11 mouse cellular contexts compared by ENCODE assay signal in genomic region chr19:28772840-28773570, GRCm38 (mm10).
A peak's percentile ranks its signal among the peaks of the same experiment; 100 is the strongest.
DNase-seq lines count a peak whose midpoint lies in the region; ATAC-seq and TF ChIP-seq lines count a peak whose summit lies in the region.
"Had no signal": no experiment of that assay in that cellular context is flagged by ENCODE, and none has a peak within 500 bp of the region (broad histone marks: within the 10 kb centered on the region; RNA-seq: fewer than 3 reads in every experiment).

No protein-coding gene starts in this region.

- no peak overlapping the region for H3K4me2 ChIP-seq in hindbrain, embryonic 11.5 days (replicated peaks; ENCODE audit: low read depth, low read length)
- H3K4me2 ChIP-seq in hindbrain, postnatal 0 days (ENCODE audit: low read depth, low read length): no peak overlapping the region
- H3K4me2 ChIP-seq in stomach, postnatal 0 days (replicated peaks; ENCODE audit: low read depth): no peak overlapping the region
- H3K4me2 ChIP-seq: liver, embryonic 13.5 days; midbrain, embryonic 13.5 days had no signal

- no peaks in the 10 kb centered on the region for H3K9me3 ChIP-seq in hindbrain, embryonic 11.5 days (ENCODE audit: control insufficient read depth, low read length)
- no peaks in the 10 kb centered on the region for H3K9me3 ChIP-seq in hindbrain, postnatal 0 days (ENCODE audit: low read length)
- H3K9me3 ChIP-seq in stomach, postnatal 0 days (ENCODE audit: control insufficient read depth, low read length): no peaks in the 10 kb centered on the region
- H3K9me3 ChIP-seq: liver, embryonic 13.5 days; midbrain, embryonic 13.5 days had no signal

- no peaks in the 10 kb centered on the region for H3K79me3 ChIP-seq in C2C12 (ENCODE audit: low read depth)

- no peaks in the 10 kb centered on the region for H3K4me1 ChIP-seq in hindbrain, embryonic 11.5 days (replicated peaks; ENCODE audit: control insufficient read depth, insufficient read depth, low read length)
- H3K4me1 ChIP-seq in hindbrain, postnatal 0 days (ENCODE audit: insufficient read depth, low read length): no peaks in the 10 kb centered on the region
- no peaks in the 10 kb centered on the region for H3K4me1 ChIP-seq in stomach, postnatal 0 days (replicated peaks; ENCODE audit: control insufficient read depth, insufficient read depth)
- H3K4me1 ChIP-seq: liver, embryonic 13.5 days had no signal

- H3K79me2 ChIP-seq in C2C12 (ENCODE audit: control insufficient read depth, insufficient read depth): no peaks in the 10 kb centered on the region

- H3K4me3 ChIP-seq in hindbrain, embryonic 11.5 days (ENCODE audit: low read depth, low read length): no peak overlapping the region
- H3K4me3 ChIP-seq in hindbrain, postnatal 0 days (ENCODE audit: low read length): no peak overlapping the region
- H3K4me3 ChIP-seq in C2C12 (ENCODE audit: insufficient read depth, poor library complexity, severe bottlenecking): no peak overlapping the region
- no peak overlapping the region for H3K4me3 ChIP-seq in stomach, postnatal 0 days (ENCODE audit: low read depth, low read length)
- H3K4me3 ChIP-seq: liver, embryonic 13.5 days; midbrain, embryonic 13.5 days had no signal

- DNase-seq in hindbrain, embryonic 11.5 days (ENCODE audit: low spot score): peak; percentile 23
- no peak for DNase-seq in hindbrain, postnatal 0 days (ENCODE audit: low spot score)
- DNase-seq in WW6 (ENCODE audit: low read depth, low spot score): peak; percentile 29
- DNase-seq in spleen, postnatal 4 days (ENCODE audit: low spot score in 2 of 2): peak; percentile 36 to 58
- no peak for DNase-seq in stomach, postnatal 0 days (ENCODE audit: low spot score)
- no peak for DNase-seq in kidney, adult 18-20 months
- DNase-seq: kidney, adult 8-10 months; liver, embryonic 13.5 days had no signal

- no peak for TF ChIP-seq EP300 in stomach, postnatal 0 days (optimal IDR thresholded peaks at IDR 0.05)

- H3ac ChIP-seq in C2C12 (ENCODE audit: control insufficient read depth, insufficient read length, low read depth): no peak overlapping the region

- 62% methylated on average over 9 of the region's 9 CpGs for WGBS in hindbrain, embryonic 11.5 days
- 52% methylated on average over 9 of the region's 9 CpGs for WGBS in hindbrain, postnatal 0 days
- WGBS in stomach, postnatal 0 days: 56% methylated on average over 9 of the region's 9 CpGs

- H3K9ac ChIP-seq in hindbrain, embryonic 11.5 days (ENCODE audit: low read depth, low read length): no peak overlapping the region
- no peak overlapping the region for H3K9ac ChIP-seq in hindbrain, postnatal 0 days (replicated peaks; ENCODE audit: low read length)
- H3K9ac ChIP-seq in stomach, postnatal 0 days (ENCODE audit: low read length): no peak overlapping the region
- H3K9ac ChIP-seq: liver, embryonic 13.5 days; midbrain, embryonic 13.5 days had no signal

- no peaks in the 10 kb centered on the region for H3K27me3 ChIP-seq in hindbrain, embryonic 11.5 days (ENCODE audit: control insufficient read depth, insufficient read depth, low read length)
- no peaks in the 10 kb centered on the region for H3K27me3 ChIP-seq in hindbrain, postnatal 0 days (ENCODE audit: insufficient read depth, low read length)
- H3K27me3 ChIP-seq in C2C12 (ENCODE audit: control insufficient read depth, insufficient read depth, insufficient read length): no peaks in the 10 kb centered on the region
- H3K27me3 ChIP-seq in stomach, postnatal 0 days (ENCODE audit: control insufficient read depth, insufficient read depth, low read length): no peaks in the 10 kb centered on the region
- H3K27me3 ChIP-seq: liver, embryonic 13.5 days; midbrain, embryonic 13.5 days had no signal

- no peak for TF ChIP-seq CTCF in hindbrain, postnatal 0 days (IDR thresholded peaks at IDR 0.05; ENCODE audit: low read depth)
- no peak for TF ChIP-seq CTCF in C2C12 (IDR thresholded peaks at IDR 0.05; ENCODE audit: control insufficient read depth, insufficient read depth, insufficient read length)
- TF ChIP-seq CTCF in stomach, postnatal 0 days (IDR thresholded peaks at IDR 0.05; ENCODE audit: low read depth): no peak

- no peak overlapping the region for H3K27ac ChIP-seq in hindbrain, embryonic 11.5 days (ENCODE audit: low read depth, low read length)
- no peak overlapping the region for H3K27ac ChIP-seq in hindbrain, postnatal 0 days
- no peak overlapping the region for H3K27ac ChIP-seq in stomach, postnatal 0 days (replicated peaks)
- H3K27ac ChIP-seq: liver, embryonic 13.5 days; midbrain, embryonic 13.5 days had no signal

- no peaks in the 10 kb centered on the region for H3K36me3 ChIP-seq in hindbrain, embryonic 11.5 days (ENCODE audit: control insufficient read depth, insufficient read depth, low read length)
- no peaks in the 10 kb centered on the region for H3K36me3 ChIP-seq in hindbrain, postnatal 0 days (ENCODE audit: insufficient read depth, low read length)
- H3K36me3 ChIP-seq in C2C12 (ENCODE audit: control insufficient read depth, insufficient read depth): no peaks in the 10 kb centered on the region
- H3K36me3 ChIP-seq in stomach, postnatal 0 days (ENCODE audit: control insufficient read depth, insufficient read depth, low read length): no peaks in the 10 kb centered on the region
- H3K36me3 ChIP-seq: liver, embryonic 13.5 days; midbrain, embryonic 13.5 days had no signal

- no peak for ATAC-seq in hindbrain, embryonic 11.5 days (ENCODE audit: low FRiP score)
- ATAC-seq in hindbrain, postnatal 0 days: no peak
- ATAC-seq in erythroblast, adult 5-6 weeks (replicated peaks; ENCODE audit: low FRiP score, poor library complexity, severe bottlenecking): no peak
- ATAC-seq in stomach, postnatal 0 days (ENCODE audit: low FRiP score, low TSS enrichment): no peak
- ATAC-seq: midbrain, embryonic 13.5 days had no signal

TF ChIP-seq in C2C12, 6 proteins besides CTCF, POLR2A, EP300 and RAD21:
- no peak for TF ChIP-seq MAX (IDR thresholded peaks at IDR 0.05)
- TF ChIP-seq CEBPB (IDR thresholded peaks at IDR 0.05; ENCODE audit: low read depth): no peak
- TF ChIP-seq USF1 (IDR thresholded peaks at IDR 0.05; ENCODE audit: low read depth): peak; percentile 31
- no peak for TF ChIP-seq MYOD1 (IDR thresholded peaks at IDR 0.05; ENCODE audit: control insufficient read depth, insufficient read length, low read depth)
- TF ChIP-seq MYOG (IDR thresholded peaks at IDR 0.05; ENCODE audit: control insufficient read depth, extremely low read depth, insufficient read length): no peak
- TF ChIP-seq FOSL1 (IDR thresholded peaks at IDR 0.05; ENCODE audit: insufficient read depth, low read length, poor library complexity, severe bottlenecking): no peak

Comparison
In these comparisons a context has a peak if more than half of its experiments do, and no peak if none do; other contexts are left out.
1. DNase-seq: peak in hindbrain, embryonic 11.5 days (single experiment), WW6 (single experiment) and spleen, postnatal 4 days (2 of 2); none in hindbrain, postnatal 0 days (single experiment), stomach, postnatal 0 days (single experiment) and kidney, adult 18-20 months (single experiment).